Mouse (Mus musculus): Measurements from ENCODE around the gene Shc1. TPM values are rescaled to one million over a fixed set of nuclear protein-coding genes. Genes with fewer than 3 reads are reported as not detected.
A peak's percentile ranks its signal among the peaks of the same experiment; 100 is the strongest.

Shc1 gene
- polyA plus RNA-seq, 1 experiment from 2014 or later: 43.5 TPM

GRCm38 (mm10) chr3:89391663-89392511 lies 26.4 kb upstream of the Shc1 start:
- H3K27ac ChIP-seq (replicated peaks): no peak overlapping the region
- H3K27me3 ChIP-seq: peaks cover 49% of the 10 kb centered on the region
- H3K9me3 ChIP-seq: no peaks in the 10 kb centered on the region
- WGBS: under 1% methylated on average over 55 of the region's 56 CpGs
- H3K4me1 ChIP-seq: peaks cover 66% of the 10 kb centered on the region
- ATAC-seq (ENCODE audit: low FRiP score, low read depth): no peak
- peak overlapping the region; percentile 58 for H3K4me3 ChIP-seq
- H3K36me3 ChIP-seq: no peaks in the 10 kb centered on the region
- peak overlapping the region; percentile 65 for H3K9ac ChIP-seq (replicated peaks)
- peak overlapping the region; percentile 100 for H3K4me2 ChIP-seq (replicated peaks)

- Histone ChIP-seq H3K4me2 (replicated peaks) (peak overlapping the region; percentile 100), H3K4me1 (peaks cover 64% of the 10 kb centered on the region), H3K27ac (replicated peaks) (no peak overlapping the region), H3K9me3 (no peaks in the 10 kb centered on the region), H3K27me3 (peaks cover 46% of the 10 kb centered on the region), H3K4me3 (peak overlapping the region; percentile 58), H3K9ac (replicated peaks) (0 out of 2 replicates have a peak overlapping the region, but pooled peaks have one; percentile 31), H3K36me3 (no peaks in the 10 kb centered on the region)
- no peak for ATAC-seq (ENCODE audit: low FRiP score, low read depth)
- under 1% methylated on average over 21 of the region's 24 CpGs for WGBS
Observed at GRCm38 (mm10) chr3:89392871-89393311, 25.4 kb upstream of the Shc1 start.

- Histone ChIP-seq H3K27me3 (peaks cover 42% of the 10 kb centered on the region), H3K4me2 (replicated peaks) (peak overlapping the region; percentile 100), H3K4me3 (peak overlapping the region; percentile 58), H3K9me3 (no peaks in the 10 kb centered on the region), H3K36me3 (no peaks in the 10 kb centered on the region), H3K9ac (replicated peaks) (peak overlapping the region; percentile 50; the same call in 1 of the 2 replicates), H3K27ac (replicated peaks) (peak overlapping the region; percentile 70), H3K4me1 (peaks cover 64% of the 10 kb centered on the region)
- 0% methylated on average over 15 of the region's 15 CpGs for WGBS
- peak; percentile 96 for ATAC-seq (ENCODE audit: low FRiP score, low read depth)
Observed at GRCm38 (mm10) chr3:89393605-89394004, 24.6 kb upstream of the Shc1 start.

GRCm38 (mm10) chr3:89394006-89394893 lies 24.0 kb upstream of the Shc1 start, which contains the start of gene Zbtb7b:
TSS of gene Zbtb7b (minus strand) at chr3:89394776.
- peak within 1 kb of the TSS; percentile 70 for H3K27ac ChIP-seq (replicated peaks)
- no peaks in the 10 kb centered on the region for H3K36me3 ChIP-seq
- peaks cover 64% of the 10 kb centered on the region for H3K4me1 ChIP-seq
- no peaks in the 10 kb centered on the region for H3K9me3 ChIP-seq
- peak within 1 kb of the TSS; percentile 50 for H3K9ac ChIP-seq (replicated peaks)
- H3K27me3 ChIP-seq: peaks cover 42% of the 10 kb centered on the region
- H3K4me3 ChIP-seq: peak within 1 kb of the TSS; percentile 58
- WGBS: under 1% methylated on average over 40 of the region's 42 CpGs
- peak; percentile 58 for ATAC-seq (ENCODE audit: low FRiP score, low read depth)
- H3K4me2 ChIP-seq (replicated peaks): peak within 1 kb of the TSS; percentile 100

- Histone ChIP-seq H3K4me1 (peaks cover 64% of the 10 kb centered on the region), H3K27ac (replicated peaks) (no peak overlapping the region; the same call in 1 of the 2 replicates), H3K9me3 (no peaks in the 10 kb centered on the region), H3K4me3 (peak overlapping the region; percentile 58), H3K27me3 (peaks cover 42% of the 10 kb centered on the region), H3K4me2 (replicated peaks) (peak overlapping the region; percentile 100), H3K9ac (replicated peaks) (0 out of 2 replicates have a peak overlapping the region, but pooled peaks have one; percentile 37), H3K36me3 (no peaks in the 10 kb centered on the region)
- under 1% methylated on average over 12 of the region's 12 CpGs for WGBS
- 0 out of 2 replicates have a peak, but pooled peaks have one; percentile 2 for ATAC-seq (ENCODE audit: low FRiP score, low read depth)
Observed at GRCm38 (mm10) chr3:89394894-89395256, 23.4 kb upstream of the Shc1 start.

- 2% methylated on average over 10 of the region's 10 CpGs for WGBS
- H3K9ac ChIP-seq (replicated peaks): 0 out of 2 replicates have a peak overlapping the region, but pooled peaks have one; percentile 8
- H3K36me3 ChIP-seq: no peaks in the 10 kb centered on the region
- H3K4me1 ChIP-seq: peaks cover 59% of the 10 kb centered on the region
- H3K4me2 ChIP-seq (replicated peaks): peak overlapping the region; percentile 100
- no peaks in the 10 kb centered on the region for H3K9me3 ChIP-seq
- no peak for ATAC-seq (ENCODE audit: low FRiP score, low read depth)
- no peak overlapping the region for H3K27ac ChIP-seq (replicated peaks)
- peaks cover 37% of the 10 kb centered on the region for H3K27me3 ChIP-seq
- peak overlapping the region; percentile 58 for H3K4me3 ChIP-seq
Observed at GRCm38 (mm10) chr3:89395419-89395805, 22.8 kb upstream of the Shc1 start.

GRCm38 (mm10) chr3:89395806-89396653 lies 22.2 kb upstream of the Shc1 start:
- H3K9ac ChIP-seq (replicated peaks): peak overlapping the region; percentile 62
- no peak overlapping the region for H3K27ac ChIP-seq (replicated peaks)
- WGBS: 1% methylated on average over 36 of the region's 44 CpGs
- peaks cover 31% of the 10 kb centered on the region for H3K27me3 ChIP-seq
- no peaks in the 10 kb centered on the region for H3K36me3 ChIP-seq
- peaks cover 53% of the 10 kb centered on the region for H3K4me1 ChIP-seq
- peak overlapping the region; percentile 58 for H3K4me3 ChIP-seq
- H3K4me2 ChIP-seq (replicated peaks): peak overlapping the region; percentile 100
- no peaks in the 10 kb centered on the region for H3K9me3 ChIP-seq
- ATAC-seq (ENCODE audit: low FRiP score, low read depth): no peak

- H3K9ac ChIP-seq (replicated peaks): peak overlapping the region; percentile 62
- peak overlapping the region; percentile 58 for H3K4me3 ChIP-seq
- H3K9me3 ChIP-seq: no peaks in the 10 kb centered on the region
- H3K4me1 ChIP-seq: peaks cover 47% of the 10 kb centered on the region
- peak overlapping the region; percentile 100 for H3K4me2 ChIP-seq (replicated peaks)
- H3K36me3 ChIP-seq: peaks cover 6% of the 10 kb centered on the region
- peaks cover 26% of the 10 kb centered on the region for H3K27me3 ChIP-seq
- H3K27ac ChIP-seq (replicated peaks): no peak overlapping the region
- ATAC-seq (ENCODE audit: low FRiP score, low read depth): no peak
- 2% methylated on average over 4 of the region's 4 CpGs for WGBS
Observed at GRCm38 (mm10) chr3:89396654-89397005, 21.6 kb upstream of the Shc1 start.

- WGBS: 85% methylated on average over 7 of the region's 7 CpGs
- H3K36me3 ChIP-seq: peaks cover 36% of the 10 kb centered on the region
Observed at GRCm38 (mm10) chr3:89401329-89401728, 16.9 kb upstream of the Shc1 start.

GRCm38 (mm10) chr3:89402693-89403092 lies 15.6 kb upstream of the Shc1 start, which contains the start of gene Lenep:
TSS of gene Lenep (minus strand) at chr3:89402793.
- no peak for ATAC-seq (ENCODE audit: low FRiP score, low read depth)

More at GRCm38 (mm10) chr3:89401329-89401728, 16.9 kb upstream of the Shc1 start:
- no peak for ATAC-seq (ENCODE audit: low FRiP score, low read depth)
- Histone ChIP-seq H3K4me2 (replicated peaks) (no peak overlapping the region), H3K4me3 (no peak overlapping the region), H3K9me3 (no peaks in the 10 kb centered on the region), H3K27ac (replicated peaks) (no peak overlapping the region), H3K27me3 (peaks cover 3% of the 10 kb centered on the region; the same call in 1 of the 2 replicates), H3K9ac (replicated peaks) (no peak overlapping the region), H3K4me1 (peaks cover 4% of the 10 kb centered on the region)

GRCm38 (mm10) chr3:89406887-89407286 lies 11.4 kb upstream of the Shc1 start:
- Histone ChIP-seq H3K4me2 (replicated peaks) (no peak overlapping the region), H3K36me3 (peaks cover 41% of the 10 kb centered on the region), H3K9ac (replicated peaks) (no peak overlapping the region), H3K27me3 (no peaks in the 10 kb centered on the region), H3K4me1 (peaks cover 7% of the 10 kb centered on the region), H3K4me3 (no peak overlapping the region), H3K9me3 (no peaks in the 10 kb centered on the region), H3K27ac (replicated peaks) (no peak overlapping the region)
- WGBS: 96% methylated on average over 6 of the region's 6 CpGs
- ATAC-seq (ENCODE audit: low FRiP score, low read depth): no peak

More at GRCm38 (mm10) chr3:89402693-89403092, 15.6 kb upstream of the Shc1 start, which contains the start of gene Lenep:
- Histone ChIP-seq H3K27me3 (no peaks in the 10 kb centered on the region), H3K4me2 (replicated peaks) (no peak within 1 kb of the TSS), H3K27ac (replicated peaks) (no peak within 1 kb of the TSS), H3K36me3 (peaks cover 45% of the 10 kb centered on the region), H3K4me3 (no peak within 1 kb of the TSS), H3K9ac (replicated peaks) (no peak within 1 kb of the TSS), H3K4me1 (no peaks in the 10 kb centered on the region), H3K9me3 (no peaks in the 10 kb centered on the region)
- WGBS: 77% methylated on average over 5 of the region's 5 CpGs
